Mouse (Mus musculus): ENCODE results near the gene Npff.

Gene Npff

GRCm38 (mm10) chr15:102519211-102520141, 5.3 kb downstream of the Npff start:
- DNase-seq (ENCODE audit: low spot score): no peak

- DNase-seq (ENCODE audit: low spot score): no peak
Observed at GRCm38 (mm10) chr15:102518859-102519201, 5.9 kb downstream of the Npff start.

- peak; percentile 94 for DNase-seq (ENCODE audit: low spot score)
Observed at GRCm38 (mm10) chr15:102517976-102518858, 6.5 kb downstream of the Npff start, which contains the start of gene Tarbp2. Tarbp2 (plus strand) TSS chr15:102518192.

- no peak for DNase-seq (ENCODE audit: low spot score)
Observed at GRCm38 (mm10) chr15:102517631-102517975, 7.1 kb downstream of the Npff start.

GRCm38 (mm10) chr15:102516728-102517404, 7.9 kb downstream of the Npff start, which contains the start of gene Map3k12:
Map3k12 (minus strand) TSS chr15:102517064.
- peak; percentile 58 for DNase-seq (ENCODE audit: low spot score)

GRCm38 (mm10) chr15:102516293-102516692, 8.4 kb downstream of the Npff start:
- no peak for DNase-seq (ENCODE audit: low spot score)

GRCm38 (mm10) chr15:102515791-102516190, 9.0 kb downstream of the Npff start:
- DNase-seq (ENCODE audit: low spot score): no peak

GRCm38 (mm10) chr15:102515261-102515660, 9.5 kb downstream of the Npff start:
- no peak for DNase-seq (ENCODE audit: low spot score)

- DNase-seq (ENCODE audit: low spot score): no peak
Observed at GRCm38 (mm10) chr15:102513004-102513403, 11.7 kb downstream of the Npff start.

- DNase-seq (ENCODE audit: low spot score): no peak
Observed at GRCm38 (mm10) chr15:102512471-102512870, 12.3 kb downstream of the Npff start.

GRCm38 (mm10) chr15:102512010-102512409, 12.7 kb downstream of the Npff start:
- no peak for DNase-seq (ENCODE audit: low spot score)

GRCm38 (mm10) chr15:102511285-102511833, 13.4 kb downstream of the Npff start:
- no peak for DNase-seq (ENCODE audit: low spot score)

GRCm38 (mm10) chr15:102510590-102511284, 14.0 kb downstream of the Npff start:
- DNase-seq (ENCODE audit: low spot score): peak; percentile 75

GRCm38 (mm10) chr15:102510110-102510509, 14.6 kb downstream of the Npff start:
- no peak for DNase-seq (ENCODE audit: low spot score)

- DNase-seq (ENCODE audit: low spot score): no peak
Observed at GRCm38 (mm10) chr15:102508336-102508735, 16.4 kb downstream of the Npff start.

GRCm38 (mm10) chr15:102507561-102507960, 17.2 kb downstream of the Npff start:
- DNase-seq (ENCODE audit: low spot score): no peak

GRCm38 (mm10) chr15:102506864-102507263, 17.9 kb downstream of the Npff start:
- DNase-seq (ENCODE audit: low spot score): no peak

- DNase-seq (ENCODE audit: low spot score): no peak
Observed at GRCm38 (mm10) chr15:102506464-102506830, 18.3 kb downstream of the Npff start.

GRCm38 (mm10) chr15:102505770-102506463, 18.8 kb downstream of the Npff start:
- no peak for DNase-seq (ENCODE audit: low spot score)

GRCm38 (mm10) chr15:102505073-102505769, 19.5 kb downstream of the Npff start:
- DNase-seq (ENCODE audit: low spot score): no peak
